Mouse (Mus musculus) lung, embryonic 14.5 days (tissue): Measurements from ENCODE around the gene Prg2. TPM values are rescaled to one million over a fixed set of nuclear protein-coding genes. Genes with fewer than 3 reads are reported as not detected.

Experiments
- ATAC-seq: fragments of 200-750 bp; cut with Nextera tagmentation; 2 replicates; pipeline ENCODE4 v1.8.0; 2017; ENCODE audit warnings: mild to moderate bottlenecking, moderate TSS enrichment, moderate library complexity; ENCODE audit not compliant: insufficient read depth
- DNase-seq: peaks from one replicate; pipeline ENCODE4 v3.0.0-alpha.2; 2015
- H3K27ac ChIP-seq: fragments of 300-500 bp; sonication (generic); 2 replicates; pipeline ENCODE4 v1.5.1; 2014; ENCODE audit warnings: low read depth, mild to moderate bottlenecking, moderate library complexity
- H3K27me3 ChIP-seq: fragments of 300-500 bp; sonication (generic); 2 replicates; pipeline ENCODE4 v1.6.1; 2014; ENCODE audit warnings: low read length, control low read depth; ENCODE audit not compliant: insufficient read depth
- H3K36me3 ChIP-seq: fragments of 300-500 bp; sonication (generic); 2 replicates; pipeline ENCODE4 v1.6.1; 2014; ENCODE audit warnings: control low read depth; ENCODE audit not compliant: insufficient read depth
- H3K4me1 ChIP-seq: fragments of 300-500 bp; sonication (generic); 2 replicates; pipeline ENCODE4 v1.6.1; 2014; ENCODE audit warnings: antibody characterized with exemption, control low read depth; ENCODE audit not compliant: insufficient read depth
- H3K4me2 ChIP-seq: fragments of 300-500 bp; sonication (generic); 2 replicates; pipeline ENCODE4 v1.6.1; 2014; ENCODE audit warnings: mild to moderate bottlenecking
- H3K4me3 ChIP-seq: fragments of 300-500 bp; sonication (generic); 2 replicates; pipeline ENCODE4 v1.5.1; 2014; ENCODE audit warnings: low read depth, low read length
- H3K9ac ChIP-seq: fragments of 300-500 bp; sonication (generic); 2 replicates; pipeline ENCODE4 v1.6.1; 2014
- H3K9me3 ChIP-seq: fragments of 300-500 bp; sonication (generic); 2 replicates; pipeline ENCODE4 v1.6.1; 2016; ENCODE audit warnings: low read depth, low read length, control low read depth
- CTCF ChIP-seq: IDR thresholded peaks from 2 replicates; pipeline ENCODE4 v1.5.1; 2016; ENCODE audit warnings: antibody characterized with exemption, low read depth
- WGBS: fragments of 180-500 bp; shearing (Covaris S2); extraction: QIAGEN DNeasy Blood & Tissue Kit; methylation state at CpG from one replicate; pipeline ENCODE4 v1.1.7; 2014; 5-methylcytosine and 5-hydroxymethylcytosine counted together
- polyA plus RNA-seq: library from polyadenylated mRNA; unstranded; fragments of >200 nt; fragmentation: Nextera tagmentation; extraction: Ambion mirVana; gene quantifications from 2 replicates; pipeline ENCODE4 v1.2.1, GENCODE M21; 2014

Prg2 gene
- polyA plus RNA-seq, 1 experiment from 2014 or later = not detected

DNA sequence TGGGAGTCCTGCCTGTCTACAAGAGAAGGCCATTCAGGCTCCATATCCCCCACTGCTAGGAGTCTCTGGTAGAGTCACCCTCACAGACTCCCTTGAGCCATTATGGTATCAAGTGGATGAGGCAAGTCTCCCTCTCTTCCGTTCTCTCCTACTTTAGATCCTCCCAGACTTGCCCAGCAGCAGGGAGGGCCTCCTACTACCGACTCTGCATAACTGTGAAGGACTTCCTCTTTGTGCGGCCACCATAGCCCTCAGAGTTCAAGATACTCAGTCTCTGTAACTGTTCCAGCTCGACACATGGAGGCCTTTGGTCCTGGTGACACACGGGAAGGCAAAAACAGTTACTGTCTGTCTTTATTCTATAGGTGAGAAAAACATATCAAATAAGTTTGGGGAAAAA, 47.0 kb downstream of the Prg2 start:
- no peaks in the 10 kb centered on the region for H3K36me3 ChIP-seq
- no peaks in the 10 kb centered on the region for H3K27me3 ChIP-seq
- H3K4me1 ChIP-seq = no peaks in the 10 kb centered on the region
- DNase-seq (no peak), ATAC-seq (no peak)
- H3K9ac ChIP-seq = no peak overlapping the region
- no peaks in the 10 kb centered on the region for H3K9me3 ChIP-seq
- no peak overlapping the region for H3K4me2 ChIP-seq
- WGBS = 56% methylated on average over 5 of the region's 5 CpGs
- no peak for TF ChIP-seq CTCF
- H3K27ac ChIP-seq = no peak overlapping the region
- H3K4me3 ChIP-seq = no peak overlapping the region

DNA sequence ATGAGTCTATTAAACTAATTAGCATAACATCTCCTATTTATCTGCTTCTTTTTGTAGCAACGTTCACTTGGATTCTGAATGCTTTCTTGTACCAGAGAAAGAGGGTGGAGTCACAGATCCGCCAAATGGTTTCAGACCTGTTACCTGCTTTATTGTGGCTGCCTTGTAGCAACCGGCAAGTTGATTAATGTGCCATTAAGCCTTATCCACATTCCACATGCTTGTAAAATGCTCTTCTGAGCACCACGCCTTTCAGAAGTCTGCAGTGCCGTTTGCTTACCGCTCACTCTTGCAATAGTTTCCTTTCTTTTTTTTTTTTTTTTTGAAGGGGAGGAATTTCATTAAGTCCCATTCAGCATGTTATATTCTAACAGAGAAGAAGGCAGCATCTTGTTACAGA, 49.6 kb downstream of the Prg2 start:
- 42% methylated on average over 6 of the region's 6 CpGs for WGBS
- Histone ChIP-seq H3K9me3 (no peaks in the 10 kb centered on the region), H3K4me1 (no peaks in the 10 kb centered on the region), H3K27ac (no peak overlapping the region), H3K27me3 (no peaks in the 10 kb centered on the region), H3K4me3 (no peak overlapping the region), H3K36me3 (no peaks in the 10 kb centered on the region), H3K4me2 (no peak overlapping the region), H3K9ac (no peak overlapping the region)
- ATAC-seq (no peak), DNase-seq (no peak)
- no peak for TF ChIP-seq CTCF

DNA sequence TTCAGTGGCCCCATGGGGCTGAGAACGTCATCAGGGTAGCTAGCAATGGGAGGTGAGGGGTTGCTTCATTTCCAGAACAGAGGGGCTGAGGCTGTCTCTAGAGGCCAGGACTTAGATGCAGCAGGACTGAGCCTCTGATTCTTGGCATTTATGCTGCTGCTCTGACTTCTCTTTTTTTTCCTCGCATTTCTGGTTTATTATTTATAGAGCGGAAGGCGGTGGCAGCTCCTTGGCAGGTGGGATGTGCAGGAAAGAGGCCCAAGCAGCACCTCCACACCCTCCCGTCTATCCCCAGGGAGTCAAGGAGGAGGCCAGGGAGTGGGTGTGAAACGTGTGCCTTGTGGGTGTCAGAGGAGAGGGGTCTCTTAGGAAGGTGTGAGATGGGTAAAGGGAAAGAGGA, 50.7 kb downstream of the Prg2 start:
- Histone ChIP-seq H3K9me3 (no peaks in the 10 kb centered on the region), H3K36me3 (no peaks in the 10 kb centered on the region), H3K4me1 (no peaks in the 10 kb centered on the region), H3K27ac (no peak overlapping the region), H3K27me3 (no peaks in the 10 kb centered on the region), H3K9ac (no peak overlapping the region), H3K4me2 (no peak overlapping the region), H3K4me3 (no peak overlapping the region)
- ATAC-seq (no peak), DNase-seq (no peak)
- 57% methylated on average over 6 of the region's 6 CpGs for WGBS
- TF ChIP-seq CTCF = no peak

DNA sequence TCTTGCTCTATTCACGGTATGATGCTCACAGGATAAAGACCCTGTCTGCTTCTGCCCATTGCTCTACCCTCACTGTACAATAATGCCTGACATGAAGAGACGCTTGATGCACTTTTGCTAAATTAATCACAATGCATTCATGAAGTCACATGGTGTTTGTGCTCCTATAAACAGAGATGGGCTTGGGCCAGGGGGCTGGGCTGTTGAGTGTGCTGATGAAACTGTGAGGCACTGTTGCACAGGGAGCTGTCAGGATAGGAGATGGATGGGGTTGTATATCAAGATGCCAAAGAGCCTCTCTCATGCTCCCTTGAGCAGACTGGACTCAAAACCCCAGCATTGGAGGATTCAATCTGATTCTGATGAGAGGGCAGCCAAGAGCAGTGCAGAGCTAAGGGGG, 52.9 kb downstream of the Prg2 start:
- H3K9ac ChIP-seq = no peak overlapping the region
- ATAC-seq = no peak
- H3K4me3 ChIP-seq = no peak overlapping the region
- no peak for DNase-seq
- no peak for TF ChIP-seq CTCF
- no peak overlapping the region for H3K27ac ChIP-seq
- no peak overlapping the region for H3K4me2 ChIP-seq
- no peaks in the 10 kb centered on the region for H3K27me3 ChIP-seq
- H3K9me3 ChIP-seq = no peaks in the 10 kb centered on the region
- H3K36me3 ChIP-seq = no peaks in the 10 kb centered on the region
- 68% methylated on average over 2 of the region's 2 CpGs for WGBS
- peaks cover 8% of the 10 kb centered on the region; the same call in 1 of the 2 replicates for H3K4me1 ChIP-seq

Other genes with a start within 250 kb of the Prg2 start
- 6.4 and 7.4 TPM in 2 replicates for gene Ypel4, start 246.4 kb upstream of the Prg2 start, polyA plus RNA-seq
- 4.7 and 4.9 TPM in 2 replicates for gene Gm19426, start 236.8 kb upstream of the Prg2 start, polyA plus RNA-seq
- 65.4 and 70.3 TPM in 2 replicates for gene Serping1, start 205.0 kb upstream of the Prg2 start, polyA plus RNA-seq
- 39.1 and 40.0 TPM in 2 replicates for gene Ube2l6, start 181.6 kb upstream of the Prg2 start, polyA plus RNA-seq
- gene Smtnl1, start 157.8 kb upstream of the Prg2 start, polyA plus RNA-seq = 0.11 and 0.24 TPM in 2 replicates
- 55.4 and 58.7 TPM in 2 replicates for gene Timm10, start 153.5 kb upstream of the Prg2 start, polyA plus RNA-seq
- 18.8 and 20.2 TPM in 2 replicates for gene Slc43a1, start 141.6 kb upstream of the Prg2 start, polyA plus RNA-seq
- 1.1 and 1.2 TPM in 2 replicates for gene Rtn4rl2, start 93.8 kb upstream of the Prg2 start, polyA plus RNA-seq
- 77.4 and 78.9 TPM in 2 replicates for gene Slc43a3, start 43.9 kb upstream of the Prg2 start, polyA plus RNA-seq
- gene Prg3, start 7.8 kb downstream of the Prg2 start, polyA plus RNA-seq = not detected in 2 replicates
- 346 and 352 TPM in 2 replicates for gene Ssrp1, start 56.8 kb downstream of the Prg2 start, polyA plus RNA-seq
- gene P2rx3, start 57.0 kb downstream of the Prg2 start, polyA plus RNA-seq = 0.43 and 0.77 TPM in 2 replicates
- gene Tnks1bp1, start 67.6 kb downstream of the Prg2 start, polyA plus RNA-seq = 10.6 and 13.7 TPM in 2 replicates
- gene Aplnr, start 155.8 kb downstream of the Prg2 start, polyA plus RNA-seq = 143 and 148 TPM in 2 replicates
- 0.09 and 0.33 TPM in 2 replicates for gene Lrrc55, start 216.7 kb downstream of the Prg2 start, polyA plus RNA-seq